Mouse (Mus musculus) CD8-positive naive resting alpha-beta T cell, adult 2 months (primary cell): ENCODE measurements around the gene Rd3.
A peak's percentile ranks its signal among the peaks of the same experiment; 100 is the strongest.

Source experiments
- DNase-seq, 2 experiments: peaks; one replicate each; pipeline ENCODE4 v3.0.0; 2022; ENCODE audit warnings: low read depth in 2 of 2, low spot score in 2 of 2

Gene Rd3

GRCm38 (mm10) chr1:191963948-191964772, 13.0 kb upstream of the Rd3 start:
- DNase-seq: peak; percentile 61 to 71

- peak; percentile 56 to 77 for DNase-seq
These were observed 12.2 kb upstream of the Rd3 start for GRCm38 (mm10) chr1:191964773-191965481.

GRCm38 (mm10) chr1:191969939-191970338, 7.2 kb upstream of the Rd3 start:
- DNase-seq: no peak

GRCm38 (mm10) chr1:191974509-191975405, 2.4 kb upstream of the Rd3 start:
- DNase-seq: no peak

GRCm38 (mm10) chr1:191981426-191982102, 4.4 kb downstream of the Rd3 start:
- no peak for DNase-seq

GRCm38 (mm10) chr1:191986674-191987480, 9.7 kb downstream of the Rd3 start:
- DNase-seq: no peak

GRCm38 (mm10) chr1:191987481-191987769, 10.3 kb downstream of the Rd3 start:
- DNase-seq: no peak

- no peak for DNase-seq
These were observed 11.5 kb downstream of the Rd3 start for GRCm38 (mm10) chr1:191988646-191989045.

- no peak for DNase-seq
These were observed 11.9 kb downstream of the Rd3 start for GRCm38 (mm10) chr1:191989060-191989459.

- DNase-seq: peak; percentile 89 to 92
These were observed 12.8 kb downstream of the Rd3 start for GRCm38 (mm10) chr1:191989994-191990393.

- no peak for DNase-seq
These were observed 15.0 kb downstream of the Rd3 start for GRCm38 (mm10) chr1:191992040-191992780.

- DNase-seq: no peak
These were observed 17.3 kb downstream of the Rd3 start for GRCm38 (mm10) chr1:191994476-191994875.

- peak; percentile 69 to 83 for DNase-seq
These were observed 18.3 kb downstream of the Rd3 start for GRCm38 (mm10) chr1:191995488-191995887.

- DNase-seq: no peak
These were observed 18.7 kb downstream of the Rd3 start for GRCm38 (mm10) chr1:191995916-191996315.

- no peak for DNase-seq
These were observed 19.5 kb downstream of the Rd3 start for GRCm38 (mm10) chr1:191996621-191997185.

- no peak for DNase-seq
These were observed 21.9 kb downstream of the Rd3 start for GRCm38 (mm10) chr1:191999022-191999421.
